Mouse (Mus musculus) olfactory bulb, adult 2 months (tissue): ENCODE data around the gene Tmem108.

ENCODE experiments used
- CTCF ChIP-seq: fragments of 200-500 bp; IDR thresholded peaks from 2 replicates; pipeline ENCODE4 v1.5.1; 2012; ENCODE audit warnings: low read depth, mild to moderate bottlenecking, low read length, moderate library complexity; ENCODE audit not compliant: insufficient read depth
- POLR2A ChIP-seq: fragments of 200-500 bp; IDR thresholded peaks from 2 replicates; pipeline ENCODE4 v1.6.1; 2012; ENCODE audit warnings: mild to moderate bottlenecking, low read depth, low read length, moderate library complexity; ENCODE audit not compliant: insufficient read depth

DNA sequence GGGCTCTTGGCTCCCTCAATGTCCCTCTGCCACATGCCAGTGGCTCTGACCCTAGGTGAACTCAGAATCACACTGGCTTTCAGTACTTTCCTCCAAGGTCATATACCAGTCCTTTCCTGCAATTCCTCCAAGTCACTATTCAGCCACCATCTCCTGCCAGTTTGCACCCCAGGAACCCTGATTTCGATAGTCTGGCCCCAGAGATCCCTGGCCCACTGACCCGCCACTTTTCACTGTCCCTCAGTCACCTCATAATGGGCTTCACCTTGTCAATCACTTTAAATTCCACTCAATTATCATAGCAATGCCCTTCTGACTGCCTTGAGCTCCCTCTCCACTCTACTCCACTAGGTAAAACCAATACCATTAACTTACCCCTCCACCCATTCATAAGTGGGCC lies 31.9 kb downstream of the Tmem108 start:
- TF ChIP-seq CTCF (no peak), POLR2A (no peak)
